ENCODE assay signal across 9 mouse cellular contexts in the genomic region with DNA sequence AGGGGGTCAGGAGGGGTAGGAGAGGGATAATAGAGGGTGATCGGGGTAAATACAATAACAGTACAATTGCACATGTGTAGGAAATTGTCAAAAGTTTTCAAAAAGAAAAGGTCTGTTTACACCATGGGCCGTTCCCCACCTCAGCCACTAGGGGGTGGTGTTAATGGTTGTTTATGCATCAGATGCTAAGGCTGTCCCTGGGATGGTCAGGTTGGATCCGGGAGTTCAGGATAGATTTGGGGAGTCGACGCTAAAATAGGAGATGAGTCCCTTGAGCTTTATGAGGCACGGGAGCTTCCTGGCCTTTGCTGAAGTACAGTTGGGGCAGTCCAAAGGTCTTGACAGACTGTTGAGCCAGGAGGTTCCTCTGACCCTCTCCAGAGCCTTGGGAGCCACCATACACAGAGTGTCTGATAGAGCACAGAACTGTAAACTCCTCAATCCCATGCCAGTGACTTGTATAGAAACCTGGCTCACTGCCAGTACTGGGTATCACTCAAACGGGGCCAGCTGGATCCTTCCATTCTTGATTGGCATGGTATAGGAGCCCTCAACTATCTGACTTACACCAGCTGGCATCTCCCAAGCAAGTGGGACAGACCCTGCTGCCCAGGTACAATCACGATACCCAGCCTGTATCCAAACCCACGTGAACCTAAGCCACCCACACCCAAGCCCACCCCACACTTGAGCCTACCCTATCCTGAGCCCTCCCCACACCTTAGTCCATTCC.
DNase-seq lines count a peak whose midpoint lies in the region; ATAC-seq and TF ChIP-seq lines count a peak whose summit lies in the region.
"Had no signal": no experiment of that assay in that cellular context is flagged by ENCODE, and none has a peak within 500 bp of the region (broad histone marks: within the 10 kb centered on the region; RNA-seq: fewer than 3 reads in every experiment).

No protein-coding gene starts in this region.

- no peaks in the 10 kb centered on the region for H3K9me3 ChIP-seq in midbrain, embryonic 13.5 days
- H3K9me3 ChIP-seq in midbrain, embryonic 15.5 days, result no peaks in the 10 kb centered on the region
- H3K9me3 ChIP-seq in neural tube, embryonic 13.5 days, result no peaks in the 10 kb centered on the region

- H3K27me3 ChIP-seq in heart, adult 2 months (ENCODE audit: control insufficient read depth, insufficient read depth, low read length), result no peaks in the 10 kb centered on the region
- no peaks in the 10 kb centered on the region for H3K27me3 ChIP-seq in midbrain, embryonic 13.5 days
- no peaks in the 10 kb centered on the region for H3K27me3 ChIP-seq in midbrain, embryonic 15.5 days (replicated peaks)
- no peaks in the 10 kb centered on the region for H3K27me3 ChIP-seq in neural tube, embryonic 13.5 days
- H3K27me3 ChIP-seq: megakaryocyte, embryonic 14.5 days had no signal

- no peak for TF ChIP-seq POLR2A in heart, adult 2 months (IDR thresholded peaks at IDR 0.05; ENCODE audit: insufficient read depth, low read depth, low read length)

- DNase-seq in heart, adult 2 months, result no peak
- DNase-seq in heart, postnatal 25 days (ENCODE audit: low spot score), result no peak
- DNase-seq in cerebellum, postnatal 14 days, result peak; percentile 68 to 73
- no peak for DNase-seq in spleen, postnatal 4 days (ENCODE audit: low spot score in 2 of 2)
- DNase-seq in right cerebral cortex, postnatal 14 days, result no peak

- H3K79me2 ChIP-seq in heart, adult 2 months (replicated peaks; ENCODE audit: control insufficient read depth, insufficient read depth, low read length), result no peaks in the 10 kb centered on the region

- no peak overlapping the region for H3K4me2 ChIP-seq in midbrain, embryonic 13.5 days (replicated peaks)
- no peak overlapping the region for H3K4me2 ChIP-seq in midbrain, embryonic 15.5 days
- no peak overlapping the region for H3K4me2 ChIP-seq in neural tube, embryonic 13.5 days

- intact Hi-C loops in heart, adult 2 months (cut with DNase I), result loop anchor here (10.0 kb wide), 1 partner anchor 132 kb away; no protein-coding TSS in a partner anchor
- intact Hi-C loops in heart, postnatal 25 days (cut with DNase I), result no loop called here

- H3K4me3 ChIP-seq in heart, adult 2 months, result no peak overlapping the region
- H3K4me3 ChIP-seq in midbrain, embryonic 13.5 days (replicated peaks), result no peak overlapping the region
- no peak overlapping the region for H3K4me3 ChIP-seq in midbrain, embryonic 15.5 days
- no peak overlapping the region for H3K4me3 ChIP-seq in neural tube, embryonic 13.5 days
- H3K4me3 ChIP-seq: megakaryocyte, embryonic 14.5 days had no signal

- H3K4me1 ChIP-seq in heart, adult 2 months (ENCODE audit: control insufficient read depth, insufficient read depth, low read length), result no peaks in the 10 kb centered on the region
- peaks cover 15% of the 10 kb centered on the region for H3K4me1 ChIP-seq in midbrain, embryonic 13.5 days (replicated peaks)
- H3K4me1 ChIP-seq in midbrain, embryonic 15.5 days, result 0 out of 2 replicates have a peak, but pooled peaks cover 4% of the 10 kb centered on the region
- no peaks in the 10 kb centered on the region for H3K4me1 ChIP-seq in neural tube, embryonic 13.5 days (replicated peaks)
- H3K4me1 ChIP-seq: megakaryocyte, embryonic 14.5 days had no signal

- no peaks in the 10 kb centered on the region for H3K36me3 ChIP-seq in heart, adult 2 months (ENCODE audit: control insufficient read depth, insufficient read depth, low read length)
- no peaks in the 10 kb centered on the region for H3K36me3 ChIP-seq in midbrain, embryonic 13.5 days
- H3K36me3 ChIP-seq in midbrain, embryonic 15.5 days (replicated peaks), result no peaks in the 10 kb centered on the region
- H3K36me3 ChIP-seq in neural tube, embryonic 13.5 days, result no peaks in the 10 kb centered on the region

- H3K27ac ChIP-seq in heart, adult 2 months, result no peak overlapping the region
- H3K27ac ChIP-seq in midbrain, embryonic 13.5 days, result no peak overlapping the region
- H3K27ac ChIP-seq in midbrain, embryonic 15.5 days, result no peak overlapping the region
- H3K27ac ChIP-seq in neural tube, embryonic 13.5 days (replicated peaks), result no peak overlapping the region

- H3K9ac ChIP-seq in heart, adult 2 months (ENCODE audit: low read depth, low read length), result no peak overlapping the region
- H3K9ac ChIP-seq in midbrain, embryonic 13.5 days (replicated peaks), result no peak overlapping the region
- no peak overlapping the region for H3K9ac ChIP-seq in midbrain, embryonic 15.5 days
- no peak overlapping the region for H3K9ac ChIP-seq in neural tube, embryonic 13.5 days

- no peak for TF ChIP-seq EP300 in heart, adult 2 months (IDR thresholded peaks at IDR 0.05; ENCODE audit: insufficient read depth, low read depth, low read length)

- ATAC-seq in midbrain, embryonic 13.5 days, result peak; percentile 55; the same call in 1 of the 2 replicates
- ATAC-seq in midbrain, embryonic 15.5 days (replicated peaks), result no peak
- 0 out of 2 replicates have a peak, but pooled peaks have one; percentile 11 for ATAC-seq in neural tube, embryonic 13.5 days (ENCODE audit: low read depth)

- TF ChIP-seq CTCF in heart, adult 2 months (IDR thresholded peaks at IDR 0.05), result peak; percentile 69

- 45% methylated on average over 9 of the region's 9 CpGs for WGBS in heart, adult 2 months
- 72% methylated on average over 9 of the region's 9 CpGs for WGBS in midbrain, embryonic 13.5 days
- 65% methylated on average over 9 of the region's 9 CpGs for WGBS in midbrain, embryonic 15.5 days
- WGBS in neural tube, embryonic 13.5 days, result 69% methylated on average over 9 of the region's 9 CpGs

Comparison
In these comparisons a context has a peak if more than half of its experiments do, and no peak if none do; other contexts are left out.
1. DNase-seq: peak in cerebellum, postnatal 14 days (2 of 2); none in heart, adult 2 months (0 of 2), heart, postnatal 25 days (single experiment), spleen, postnatal 4 days (0 of 2) and right cerebral cortex, postnatal 14 days (single experiment).